Mouse (Mus musculus): ENCODE results near the gene Dolpp1. TPM values are rescaled to one million over a fixed set of nuclear protein-coding genes. Genes with fewer than 3 reads are reported as not detected.

Gene Dolpp1
- polyA plus RNA-seq, 1 experiment, result 24.2 TPM

DNA sequence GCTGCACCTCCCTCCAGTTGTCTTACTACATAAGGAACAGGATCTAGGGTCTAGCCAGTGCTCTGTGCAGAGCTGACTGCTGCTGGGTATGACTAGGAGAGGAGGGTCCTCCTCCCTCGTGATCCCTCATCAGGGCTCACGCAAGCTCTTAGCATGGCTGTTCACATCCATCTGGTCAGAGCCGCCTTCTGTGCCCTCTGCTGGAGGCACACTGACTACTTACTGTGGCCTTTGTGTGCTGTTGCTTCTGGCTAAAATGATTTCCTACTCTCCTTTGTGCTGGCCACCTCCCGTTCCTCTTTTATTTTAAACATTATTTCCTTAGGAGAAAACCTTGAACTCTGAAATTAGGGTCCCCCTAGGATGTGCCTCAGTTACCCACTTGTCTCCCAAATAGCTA is 44.8 kb downstream of the Dolpp1 start:
- Histone ChIP-seq H3K4me1 (ENCODE audit: control insufficient read depth, insufficient read depth, low read length) (peaks cover 25% of the 10 kb centered on the region), H3K4me3 (ENCODE audit: insufficient read depth, low read length) (no peak overlapping the region), H3K27ac (ENCODE audit: insufficient read depth, low read depth, low read length) (no peak overlapping the region)
- no peak for TF ChIP-seq POLR2A (IDR thresholded peaks at IDR 0.05; ENCODE audit: borderline replicate concordance, low read depth, low read length)
- no peak for TF ChIP-seq CTCF (IDR thresholded peaks at IDR 0.05; ENCODE audit: low read depth, low read length)

DNA sequence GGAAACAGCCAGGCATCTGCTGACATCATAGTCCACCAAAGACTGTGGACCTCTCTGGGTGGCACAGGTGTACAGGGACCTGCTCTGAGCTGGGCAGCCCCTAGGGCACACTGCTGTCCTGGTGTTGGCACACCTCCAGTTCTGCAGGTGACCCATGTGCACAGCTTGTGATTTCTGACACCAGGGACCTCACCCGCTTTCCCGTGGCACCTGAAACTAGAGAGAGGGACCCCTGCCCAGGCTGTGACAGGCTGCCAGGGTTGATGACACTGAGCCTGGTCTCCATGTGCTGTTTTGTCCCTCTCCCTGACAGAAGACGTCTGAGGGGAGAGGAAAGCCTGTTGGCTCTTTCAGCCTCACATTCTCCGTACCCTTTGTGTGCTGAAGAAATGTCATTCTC is 45.7 kb downstream of the Dolpp1 start:
- Histone ChIP-seq H3K4me3 (ENCODE audit: insufficient read depth, low read length) (no peak overlapping the region), H3K4me1 (ENCODE audit: control insufficient read depth, insufficient read depth, low read length) (peaks cover 34% of the 10 kb centered on the region), H3K27ac (ENCODE audit: insufficient read depth, low read depth, low read length) (no peak overlapping the region)
- no peak for TF ChIP-seq POLR2A (IDR thresholded peaks at IDR 0.05; ENCODE audit: borderline replicate concordance, low read depth, low read length)
- TF ChIP-seq CTCF (IDR thresholded peaks at IDR 0.05; ENCODE audit: low read depth, low read length), result no peak

DNA sequence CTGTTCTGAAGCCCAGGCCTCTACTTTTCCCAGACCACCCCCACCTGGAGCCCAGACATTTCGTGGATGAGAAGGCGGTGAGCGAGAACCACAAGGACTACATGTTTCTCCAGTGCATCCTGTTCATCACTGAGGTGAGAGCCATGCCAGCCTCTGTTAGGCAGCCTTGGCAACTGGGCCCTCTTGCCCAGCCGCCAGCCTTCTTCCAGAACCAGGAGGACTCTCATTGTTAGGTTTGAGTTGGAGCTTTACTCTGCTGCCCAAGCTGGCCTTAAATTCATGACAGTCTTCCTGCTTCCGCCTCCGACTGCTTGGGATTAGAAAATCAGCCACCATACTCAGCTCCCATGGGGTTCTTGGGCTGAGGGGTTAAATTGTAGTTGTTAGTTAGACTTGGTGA is 47.6 kb downstream of the Dolpp1 start:
- peak overlapping the region; percentile 99 for H3K27ac ChIP-seq (ENCODE audit: insufficient read depth, low read depth, low read length)

DNA sequence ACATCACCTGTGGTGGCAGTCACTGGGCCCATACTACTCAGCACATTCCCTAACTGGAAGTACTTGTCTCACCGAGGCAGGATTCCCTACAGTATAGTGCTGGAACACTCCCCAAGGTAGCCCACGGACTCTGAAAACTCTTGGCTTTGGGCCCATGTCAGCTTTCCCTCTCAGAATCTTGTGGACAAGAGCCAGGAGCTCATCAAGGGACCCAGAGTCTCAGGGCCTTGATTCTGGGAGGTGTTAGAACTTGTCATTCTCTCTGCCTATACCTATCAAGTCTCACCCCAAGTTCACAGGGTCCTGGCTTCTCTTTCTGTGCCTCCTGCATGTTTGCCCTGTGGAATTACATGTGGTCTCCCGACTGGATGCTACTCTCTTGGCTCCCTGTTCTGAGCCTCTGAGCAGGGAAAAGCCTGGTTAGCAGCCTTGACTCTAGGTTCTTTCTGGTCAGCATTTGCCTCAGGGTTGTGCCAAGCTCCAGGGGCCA is 48.2 kb downstream of the Dolpp1 start:
- TF ChIP-seq POLR2A (IDR thresholded peaks at IDR 0.05; ENCODE audit: borderline replicate concordance, low read depth, low read length) (no peak), CTCF (IDR thresholded peaks at IDR 0.05; ENCODE audit: low read depth, low read length) (no peak)
- H3K4me1 ChIP-seq (ENCODE audit: control insufficient read depth, insufficient read depth, low read length), result peaks cover 39% of the 10 kb centered on the region
- H3K4me3 ChIP-seq (ENCODE audit: insufficient read depth, low read length), result no peak overlapping the region
- H3K27ac ChIP-seq (ENCODE audit: insufficient read depth, low read depth, low read length), result peak overlapping the region; percentile 99

More for the DNA sequence above, 47.6 kb downstream of the Dolpp1 start:
- Histone ChIP-seq H3K4me3 (ENCODE audit: insufficient read depth, low read length) (no peak overlapping the region), H3K4me1 (ENCODE audit: control insufficient read depth, insufficient read depth, low read length) (peaks cover 39% of the 10 kb centered on the region)
- TF ChIP-seq POLR2A (IDR thresholded peaks at IDR 0.05; ENCODE audit: borderline replicate concordance, low read depth, low read length) (no peak), CTCF (IDR thresholded peaks at IDR 0.05; ENCODE audit: low read depth, low read length) (no peak)

DNA sequence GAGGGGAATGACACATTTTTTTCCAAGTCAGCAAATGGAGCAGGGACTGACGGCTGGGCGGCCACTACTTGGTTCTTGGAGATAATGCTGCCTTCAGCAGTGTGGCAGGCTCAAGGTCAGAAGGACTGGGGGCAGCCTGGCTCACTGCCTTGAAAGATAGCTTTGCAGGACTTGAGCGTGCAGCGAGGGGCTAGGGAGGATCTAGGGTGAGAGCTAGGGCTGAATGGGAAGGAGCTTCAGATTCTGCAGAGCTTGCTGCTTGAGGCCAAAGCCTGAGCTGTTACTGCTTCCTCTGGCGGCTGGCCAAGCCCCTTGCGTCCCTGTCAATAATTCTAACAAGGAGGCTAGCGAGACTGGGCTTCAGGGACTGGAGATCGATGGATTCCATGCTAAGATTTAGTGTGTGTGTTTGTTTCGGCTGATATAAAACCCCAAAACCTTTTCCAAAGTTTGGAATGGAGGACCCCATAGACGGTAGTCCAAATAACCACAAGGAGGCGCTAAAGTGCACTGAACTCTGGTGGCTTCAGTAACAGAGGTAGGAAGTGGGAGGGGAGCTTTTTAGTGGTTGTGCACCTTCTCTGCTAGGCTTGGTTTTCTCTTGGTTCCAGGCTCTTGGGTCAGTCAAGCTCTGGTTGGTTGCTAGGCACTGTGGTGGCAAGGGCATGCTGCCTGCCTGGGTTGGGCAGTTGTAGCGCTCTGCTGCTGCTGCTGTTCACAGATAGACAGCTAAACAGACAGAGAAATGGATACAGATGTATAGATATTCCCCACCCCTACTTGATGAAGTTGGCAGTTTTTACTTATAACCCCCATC is 48.9 kb downstream of the Dolpp1 start:
- Histone ChIP-seq H3K4me1 (ENCODE audit: control insufficient read depth, insufficient read depth, low read length) (peaks cover 39% of the 10 kb centered on the region), H3K27ac (ENCODE audit: insufficient read depth, low read depth, low read length) (peak overlapping the region; percentile 99), H3K4me3 (ENCODE audit: insufficient read depth, low read length) (peak overlapping the region; percentile 37)
- TF ChIP-seq CTCF (IDR thresholded peaks at IDR 0.05; ENCODE audit: low read depth, low read length), result peak; percentile 48
- TF ChIP-seq POLR2A (IDR thresholded peaks at IDR 0.05; ENCODE audit: borderline replicate concordance, low read depth, low read length), result no peak

DNA sequence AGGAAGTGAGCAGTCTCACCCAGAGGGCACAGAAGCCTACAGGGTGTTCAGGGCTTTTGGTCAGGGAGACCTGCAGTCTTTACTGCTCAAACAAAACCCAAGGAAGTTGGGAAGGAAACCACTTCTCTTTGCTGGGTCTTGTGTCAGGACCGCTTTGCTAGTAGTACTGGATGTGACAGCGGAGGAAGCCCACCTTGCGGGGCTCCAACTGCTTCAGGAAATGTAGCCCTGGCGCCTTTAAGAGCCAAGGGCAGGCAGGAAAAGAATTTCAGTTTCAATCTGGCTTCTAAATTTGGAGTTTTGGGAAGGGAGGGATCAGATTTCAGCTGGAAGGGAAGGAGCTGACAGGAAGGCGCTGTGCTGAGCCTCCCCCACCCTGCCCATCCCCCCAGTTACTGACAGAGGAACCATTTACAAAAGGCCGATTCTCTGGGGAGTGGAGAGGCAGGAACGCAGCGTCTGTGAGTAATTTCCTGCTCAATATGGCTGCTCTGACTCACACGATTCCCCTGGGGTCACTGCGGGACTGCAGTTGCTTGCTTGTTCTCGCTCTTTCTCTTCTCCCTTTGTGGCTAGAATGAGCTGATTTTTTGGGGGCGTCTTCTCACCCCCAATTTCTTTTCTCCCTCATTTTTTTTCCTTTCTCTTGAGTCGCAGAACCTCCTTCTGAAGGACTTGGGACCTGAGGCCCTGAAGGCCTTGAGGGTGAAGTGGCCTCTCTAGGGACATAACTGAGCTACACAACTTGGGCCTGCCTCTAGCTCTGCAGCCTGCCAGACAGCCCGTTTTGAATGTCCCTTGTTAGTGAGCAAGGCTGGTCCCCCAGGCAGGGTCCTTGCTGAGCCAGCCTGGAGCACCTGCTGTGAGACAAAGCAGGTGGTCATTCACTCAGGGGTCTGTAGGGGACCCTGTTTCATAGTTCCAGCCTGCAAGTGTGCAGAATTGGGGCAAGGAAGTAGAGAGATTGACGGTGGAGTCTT is 49.8 kb downstream of the Dolpp1 start:
- H3K4me1 ChIP-seq (ENCODE audit: control insufficient read depth, insufficient read depth, low read length), result peaks cover 35% of the 10 kb centered on the region
- H3K4me3 ChIP-seq (ENCODE audit: insufficient read depth, low read length), result peak overlapping the region; percentile 59
- TF ChIP-seq CTCF (IDR thresholded peaks at IDR 0.05; ENCODE audit: low read depth, low read length) (no peak), POLR2A (IDR thresholded peaks at IDR 0.05; ENCODE audit: borderline replicate concordance, low read depth, low read length) (no peak)
- H3K27ac ChIP-seq (ENCODE audit: insufficient read depth, low read depth, low read length), result peak overlapping the region; percentile 99

DNA sequence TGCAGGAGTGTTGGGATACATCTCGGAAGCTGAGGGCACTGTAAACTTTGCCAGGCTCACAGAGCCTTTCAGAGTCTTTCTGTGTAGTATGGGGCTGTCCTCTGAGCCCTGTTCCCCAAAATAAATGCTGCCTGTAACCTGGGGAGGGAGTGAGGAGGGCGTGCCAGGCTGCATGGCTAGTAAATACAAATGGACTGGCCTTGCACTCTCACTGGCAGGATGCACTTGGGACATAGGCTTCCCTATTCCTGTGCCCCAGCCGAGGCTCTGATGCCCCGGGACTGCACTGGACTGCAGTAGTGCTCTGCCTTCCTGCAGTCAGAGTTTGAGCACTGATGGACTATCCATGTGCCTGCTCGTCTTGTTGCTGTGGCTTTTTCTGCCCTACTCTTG is 50.4 kb downstream of the Dolpp1 start:
- peak overlapping the region; percentile 59 for H3K4me3 ChIP-seq (ENCODE audit: insufficient read depth, low read length)
- TF ChIP-seq CTCF (IDR thresholded peaks at IDR 0.05; ENCODE audit: low read depth, low read length), result no peak
- TF ChIP-seq POLR2A (IDR thresholded peaks at IDR 0.05; ENCODE audit: borderline replicate concordance, low read depth, low read length), result no peak
- H3K27ac ChIP-seq (ENCODE audit: insufficient read depth, low read depth, low read length), result peak overlapping the region; percentile 99
- peaks cover 37% of the 10 kb centered on the region for H3K4me1 ChIP-seq (ENCODE audit: control insufficient read depth, insufficient read depth, low read length)

DNA sequence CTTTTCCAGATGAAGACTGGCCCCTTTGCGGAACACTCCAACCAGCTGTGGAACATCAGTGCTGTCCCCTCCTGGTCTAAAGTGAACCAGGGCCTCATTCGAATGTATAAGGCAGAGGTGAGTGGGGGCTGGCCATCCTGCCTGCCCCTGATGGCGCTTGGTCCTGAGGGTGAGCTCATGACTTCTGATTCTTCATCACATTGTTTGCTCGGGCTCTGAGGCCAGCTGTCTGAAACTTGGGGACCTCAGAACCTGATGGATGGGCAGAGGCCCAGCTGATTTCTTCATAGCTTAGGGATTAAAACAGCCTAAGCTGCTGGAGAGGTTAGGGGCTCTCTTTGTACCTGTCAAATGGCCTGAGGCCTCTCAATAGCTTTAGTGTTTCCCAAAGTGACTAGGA is 51.2 kb downstream of the Dolpp1 start:
- Histone ChIP-seq H3K4me3 (ENCODE audit: insufficient read depth, low read length) (no peak overlapping the region), H3K4me1 (ENCODE audit: control insufficient read depth, insufficient read depth, low read length) (peaks cover 38% of the 10 kb centered on the region), H3K27ac (ENCODE audit: insufficient read depth, low read depth, low read length) (no peak overlapping the region)
- TF ChIP-seq POLR2A (IDR thresholded peaks at IDR 0.05; ENCODE audit: borderline replicate concordance, low read depth, low read length), result no peak
- no peak for TF ChIP-seq CTCF (IDR thresholded peaks at IDR 0.05; ENCODE audit: low read depth, low read length)

DNA sequence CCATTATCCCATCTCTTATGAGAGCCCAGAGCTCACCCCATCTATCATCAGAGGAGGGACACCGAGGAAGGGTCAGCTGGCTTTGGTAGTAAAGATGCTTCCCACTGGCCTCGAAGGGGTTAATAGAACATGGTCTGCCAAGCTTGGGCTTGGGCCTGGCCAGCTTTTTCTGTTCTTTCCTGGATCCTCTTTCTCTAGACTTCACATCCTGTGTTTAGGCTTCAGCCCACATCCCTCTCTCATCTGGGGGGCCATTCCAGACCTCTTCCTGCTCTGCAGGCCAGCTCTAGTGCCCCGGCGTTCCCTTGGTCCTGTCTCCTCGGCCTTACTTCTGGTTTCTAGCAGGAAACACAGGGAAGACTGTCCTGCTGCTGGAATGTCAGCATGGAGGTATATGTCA is 52.0 kb downstream of the Dolpp1 start:
- Histone ChIP-seq H3K4me1 (ENCODE audit: control insufficient read depth, insufficient read depth, low read length) (peaks cover 38% of the 10 kb centered on the region), H3K27ac (ENCODE audit: insufficient read depth, low read depth, low read length) (no peak overlapping the region), H3K4me3 (ENCODE audit: insufficient read depth, low read length) (no peak overlapping the region)
- no peak for TF ChIP-seq CTCF (IDR thresholded peaks at IDR 0.05; ENCODE audit: low read depth, low read length)
- no peak for TF ChIP-seq POLR2A (IDR thresholded peaks at IDR 0.05; ENCODE audit: borderline replicate concordance, low read depth, low read length)
